Mouse (Mus musculus) ES-Bruce4 (cell line): Measurements from ENCODE around the gene Rdx. TPM values are rescaled to one million over a fixed set of nuclear protein-coding genes. Genes with fewer than 3 reads are reported as not detected.

Source experiments
- H3K27ac ChIP-seq: 2 replicates; pipeline ENCODE4 v1.5.1; 2012; ENCODE audit warnings: low read length, inconsistent platforms; ENCODE audit not compliant: insufficient read depth
- H3K27me3 ChIP-seq: 2 replicates; pipeline ENCODE4 v1.6.1; 2012; ENCODE audit warnings: mild to moderate bottlenecking, low read length, inconsistent platforms; ENCODE audit not compliant: control insufficient read depth, poor library complexity, insufficient read depth, severe bottlenecking
- H3K36me3 ChIP-seq: 2 replicates; pipeline ENCODE4 v1.6.1; 2012; ENCODE audit warnings: inconsistent platforms, mild to moderate bottlenecking, low read length, moderate library complexity; ENCODE audit not compliant: control insufficient read depth, poor library complexity, insufficient read depth, severe bottlenecking
- H3K4me1 ChIP-seq: one replicate; pipeline ENCODE4 v1.8.1; 2011; ENCODE audit warnings: low read length; ENCODE audit not compliant: control insufficient read depth, insufficient read depth
- H3K4me3 ChIP-seq: 2 replicates; pipeline ENCODE4 v1.5.1; 2011; ENCODE audit warnings: low read depth, mild to moderate bottlenecking, low read length
- H3K9ac ChIP-seq: 2 replicates; pipeline ENCODE4 v1.6.1; 2012; ENCODE audit warnings: low read depth, mild to moderate bottlenecking, inconsistent platforms; ENCODE audit not compliant: poor library complexity, severe bottlenecking
- H3K9me3 ChIP-seq: replicated peaks from 2 replicates; pipeline ENCODE4 v1.6.1; 2012; ENCODE audit warnings: mild to moderate bottlenecking, low read length, inconsistent platforms; ENCODE audit not compliant: control insufficient read depth, poor library complexity, insufficient read depth, severe bottlenecking
- CTCF ChIP-seq: IDR thresholded peaks from one replicate; pipeline ENCODE4 v1.8.1; 2011; ENCODE audit warnings: low read depth, low read length
- EP300 ChIP-seq: IDR thresholded peaks from 2 replicates; pipeline ENCODE4 v1.6.1; 2011; ENCODE audit warnings: low read depth, low read length; ENCODE audit not compliant: insufficient read depth
- POLR2A ChIP-seq: IDR thresholded peaks from one replicate; pipeline ENCODE4 v1.8.1; 2011; ENCODE audit warnings: low read length; ENCODE audit not compliant: insufficient read depth
- polyA plus RNA-seq: library from polyadenylated mRNA; stranded (reverse); fragments of >200 nt; gene quantifications from 2 replicates; pipeline ENCODE4 v1.2.4, GENCODE M21; 2011; ENCODE audit warnings: low read depth; ENCODE audit not compliant: missing spikeins, insufficient read depth, insufficient read length

The Rdx gene
- polyA plus RNA-seq, 1 experiment = 157 TPM

- H3K27ac ChIP-seq = no peak overlapping the region
- H3K36me3 ChIP-seq = no peaks in the 10 kb centered on the region
- no peaks in the 10 kb centered on the region for H3K27me3 ChIP-seq
- no peaks in the 10 kb centered on the region for H3K4me1 ChIP-seq
- no peak overlapping the region for H3K4me3 ChIP-seq
- H3K9me3 ChIP-seq = no peaks in the 10 kb centered on the region
- TF ChIP-seq EP300 = 0 out of 2 replicates have a peak, but pooled peaks have one; percentile 13
- TF ChIP-seq CTCF = peak; percentile 97
- TF ChIP-seq POLR2A = no peak
- H3K9ac ChIP-seq = no peak overlapping the region
These were observed 51.6 kb downstream of the Rdx start for GRCm38 (mm10) chr9:52098600-52098999.

GRCm38 (mm10) chr9:52100426-52100825 is 53.5 kb downstream of the Rdx start:
- no peaks in the 10 kb centered on the region for H3K36me3 ChIP-seq
- no peak overlapping the region for H3K27ac ChIP-seq
- no peak overlapping the region for H3K9ac ChIP-seq
- no peak overlapping the region for H3K4me3 ChIP-seq
- H3K27me3 ChIP-seq = no peaks in the 10 kb centered on the region
- H3K4me1 ChIP-seq = no peaks in the 10 kb centered on the region
- TF ChIP-seq EP300 (no peak), CTCF (no peak), POLR2A (no peak)
- H3K9me3 ChIP-seq = no peaks in the 10 kb centered on the region

- Histone ChIP-seq H3K27ac (no peak overlapping the region), H3K9ac (no peak overlapping the region), H3K4me3 (no peak overlapping the region), H3K4me1 (no peaks in the 10 kb centered on the region), H3K27me3 (no peaks in the 10 kb centered on the region), H3K36me3 (no peaks in the 10 kb centered on the region), H3K9me3 (no peaks in the 10 kb centered on the region)
- TF ChIP-seq EP300 (no peak), POLR2A (no peak), CTCF (no peak)
These were observed 55.3 kb downstream of the Rdx start for GRCm38 (mm10) chr9:52102060-52102844.

GRCm38 (mm10) chr9:52103448-52104224 is 56.7 kb downstream of the Rdx start:
- H3K4me1 ChIP-seq = no peaks in the 10 kb centered on the region
- H3K27ac ChIP-seq = no peak overlapping the region
- H3K9me3 ChIP-seq = no peaks in the 10 kb centered on the region
- H3K9ac ChIP-seq = no peak overlapping the region
- H3K27me3 ChIP-seq = no peaks in the 10 kb centered on the region
- TF ChIP-seq CTCF (no peak), POLR2A (no peak), EP300 (no peak)
- H3K36me3 ChIP-seq = no peaks in the 10 kb centered on the region
- H3K4me3 ChIP-seq = no peak overlapping the region

DNA sequence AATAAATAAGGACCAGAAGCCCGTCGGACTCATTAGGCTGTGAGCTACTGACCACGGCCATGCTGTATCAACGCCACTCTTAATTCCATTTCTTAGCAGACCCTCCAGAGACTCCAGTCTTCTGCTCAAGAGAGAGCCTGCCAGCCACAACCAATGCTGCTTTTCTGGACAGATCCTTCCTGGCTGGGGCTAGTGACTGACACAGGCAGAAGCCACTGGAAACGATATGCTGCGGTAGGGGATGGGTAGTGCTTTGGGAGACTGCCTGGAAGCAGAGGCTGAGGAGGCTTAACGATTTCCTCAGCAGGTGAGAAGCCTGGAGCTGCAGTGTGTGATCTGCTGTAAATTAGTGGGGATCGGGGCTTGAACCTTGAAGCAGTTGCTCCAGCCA is 57.2 kb downstream of the Rdx start:
- TF ChIP-seq EP300 (no peak), POLR2A (no peak), CTCF (no peak)

DNA sequence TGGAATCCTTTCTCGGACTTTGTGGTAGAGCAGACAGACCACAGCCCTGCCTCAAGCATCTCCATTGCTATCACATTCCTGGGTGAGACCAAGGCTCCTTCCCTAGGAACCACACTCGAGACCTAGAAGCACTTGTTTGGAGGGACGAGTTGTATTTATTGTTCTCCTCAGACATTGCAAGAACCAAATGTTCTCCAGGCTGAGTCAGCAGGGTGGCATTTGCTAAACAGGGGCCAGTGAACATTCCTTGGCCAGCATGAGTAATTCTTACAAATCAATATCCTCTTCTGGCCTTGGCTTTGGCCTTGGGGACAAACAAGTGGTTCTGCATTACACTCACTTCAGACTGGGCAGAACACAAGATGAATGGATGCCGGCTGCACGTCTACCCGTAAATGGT is 58.5 kb downstream of the Rdx start:
- Histone ChIP-seq H3K4me3 (no peak overlapping the region), H3K36me3 (no peaks in the 10 kb centered on the region), H3K27ac (no peak overlapping the region), H3K4me1 (no peaks in the 10 kb centered on the region), H3K9ac (no peak overlapping the region), H3K27me3 (no peaks in the 10 kb centered on the region), H3K9me3 (no peaks in the 10 kb centered on the region)
- TF ChIP-seq POLR2A (no peak), CTCF (no peak), EP300 (no peak)

More for the DNA sequence above, 57.2 kb downstream of the Rdx start:
- Histone ChIP-seq H3K4me3 (no peak overlapping the region), H3K9ac (no peak overlapping the region), H3K36me3 (no peaks in the 10 kb centered on the region), H3K27me3 (no peaks in the 10 kb centered on the region), H3K9me3 (no peaks in the 10 kb centered on the region), H3K27ac (no peak overlapping the region), H3K4me1 (no peaks in the 10 kb centered on the region)
